Mouse (Mus musculus): ENCODE data around the gene Smg6.

- TF ChIP-seq POLR2A (IDR thresholded peaks at IDR 0.05; ENCODE audit: low read depth, low read length) (no peak), CTCF (IDR thresholded peaks at IDR 0.05; ENCODE audit: extremely low read depth, insufficient read length, insufficient replicate concordance, low read depth, low read length) (no peak)
These were observed 216.3 kb downstream of the Smg6 start for GRCm38 (mm10) chr11:75141913-75142312.
